Mouse (Mus musculus) lung, embryonic 14.5 days (tissue): ENCODE results near the gene Ms4a6d. TPM values are rescaled to one million over a fixed set of nuclear protein-coding genes. Genes with fewer than 3 reads are reported as not detected.
"Not testable (repeated sequence)": the region's sequence is repeated elsewhere in the genome, so short reads cannot be mapped to it uniquely, and the experiment has no call there.

Experiments
- ATAC-seq: fragments of 200-750 bp; cut with Nextera tagmentation; 2 replicates; pipeline ENCODE4 v1.8.0; 2017; ENCODE audit warnings: mild to moderate bottlenecking, moderate TSS enrichment, moderate library complexity; ENCODE audit not compliant: insufficient read depth
- DNase-seq: peaks from one replicate; pipeline ENCODE4 v3.0.0-alpha.2; 2015
- H3K27ac ChIP-seq: fragments of 300-500 bp; sonication (generic); 2 replicates; pipeline ENCODE4 v1.5.1; 2014; ENCODE audit warnings: low read depth, mild to moderate bottlenecking, moderate library complexity
- H3K27me3 ChIP-seq: fragments of 300-500 bp; sonication (generic); 2 replicates; pipeline ENCODE4 v1.6.1; 2014; ENCODE audit warnings: low read length, control low read depth; ENCODE audit not compliant: insufficient read depth
- H3K36me3 ChIP-seq: fragments of 300-500 bp; sonication (generic); 2 replicates; pipeline ENCODE4 v1.6.1; 2014; ENCODE audit warnings: control low read depth; ENCODE audit not compliant: insufficient read depth
- H3K4me1 ChIP-seq: fragments of 300-500 bp; sonication (generic); 2 replicates; pipeline ENCODE4 v1.6.1; 2014; ENCODE audit warnings: antibody characterized with exemption, control low read depth; ENCODE audit not compliant: insufficient read depth
- H3K4me2 ChIP-seq: fragments of 300-500 bp; sonication (generic); 2 replicates; pipeline ENCODE4 v1.6.1; 2014; ENCODE audit warnings: mild to moderate bottlenecking
- H3K4me3 ChIP-seq: fragments of 300-500 bp; sonication (generic); 2 replicates; pipeline ENCODE4 v1.5.1; 2014; ENCODE audit warnings: low read depth, low read length
- H3K9ac ChIP-seq: fragments of 300-500 bp; sonication (generic); 2 replicates; pipeline ENCODE4 v1.6.1; 2014
- H3K9me3 ChIP-seq: fragments of 300-500 bp; sonication (generic); 2 replicates; pipeline ENCODE4 v1.6.1; 2016; ENCODE audit warnings: low read depth, low read length, control low read depth
- CTCF ChIP-seq: IDR thresholded peaks from 2 replicates; pipeline ENCODE4 v1.5.1; 2016; ENCODE audit warnings: antibody characterized with exemption, low read depth
- WGBS: fragments of 180-500 bp; shearing (Covaris S2); extraction: QIAGEN DNeasy Blood & Tissue Kit; methylation state at CpG from one replicate; pipeline ENCODE4 v1.1.7; 2014; 5-methylcytosine and 5-hydroxymethylcytosine counted together
- polyA plus RNA-seq: library from polyadenylated mRNA; unstranded; fragments of >200 nt; fragmentation: Nextera tagmentation; extraction: Ambion mirVana; gene quantifications from 2 replicates; pipeline ENCODE4 v1.2.1, GENCODE M21; 2014

Ms4a6d gene
- polyA plus RNA-seq, 1 experiment from 2014 or later: 5.2 TPM

DNA sequence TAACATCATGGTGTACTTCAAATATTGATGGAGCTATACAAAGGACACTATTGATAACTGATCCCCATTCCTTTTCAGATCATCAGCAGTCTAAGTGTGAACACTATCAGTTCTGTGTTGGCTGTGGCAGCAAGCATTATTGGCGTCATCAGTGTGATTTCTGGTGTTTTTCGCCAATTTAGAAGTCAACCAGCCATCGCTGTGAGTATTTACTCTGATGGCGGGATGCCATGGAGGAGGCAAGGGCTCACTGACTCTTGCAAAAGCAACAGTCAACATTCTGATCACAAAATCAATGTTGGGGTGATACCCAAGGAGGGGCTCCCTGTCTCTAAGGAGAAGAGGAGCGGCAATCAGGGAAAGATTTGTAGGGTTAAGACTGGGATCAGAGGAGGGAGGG, 49.9 kb downstream of the Ms4a6d start:
- no peak for TF ChIP-seq CTCF
- no peaks in the 10 kb centered on the region for H3K9me3 ChIP-seq
- no peak overlapping the region for H3K4me3 ChIP-seq
- no peaks in the 10 kb centered on the region for H3K36me3 ChIP-seq
- ATAC-seq: no peak
- no peak overlapping the region for H3K4me2 ChIP-seq
- no peak overlapping the region for H3K27ac ChIP-seq
- no peaks in the 10 kb centered on the region for H3K4me1 ChIP-seq
- 82% methylated on average over 5 of the region's 5 CpGs for WGBS
- DNase-seq: no peak
- H3K9ac ChIP-seq: no peak overlapping the region
- no peaks in the 10 kb centered on the region for H3K27me3 ChIP-seq

DNA sequence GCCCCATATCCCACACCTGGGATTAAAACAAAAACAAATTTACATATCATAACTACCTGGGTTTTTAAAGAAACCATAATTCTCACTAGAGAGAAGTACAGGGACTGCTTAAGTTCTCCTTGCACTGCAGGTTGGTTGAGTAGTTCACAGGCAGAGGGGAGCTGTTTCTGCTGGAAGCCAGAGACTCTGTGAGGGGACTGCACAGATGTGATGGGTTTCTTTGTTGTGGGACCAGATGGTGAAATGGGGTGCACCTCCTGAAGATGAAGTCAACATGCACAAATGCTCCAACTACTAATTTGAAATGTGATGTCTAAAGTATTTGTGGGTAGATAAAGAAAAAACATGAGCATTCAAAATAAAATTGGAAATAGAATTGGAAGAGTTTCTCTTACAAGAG, 56.7 kb downstream of the Ms4a6d start:
- ATAC-seq (no peak), DNase-seq (no peak)
- H3K27ac ChIP-seq: no peak overlapping the region
- H3K4me2 ChIP-seq: no peak overlapping the region
- H3K9me3 ChIP-seq: no peaks in the 10 kb centered on the region
- H3K4me3 ChIP-seq: no peak overlapping the region
- no peaks in the 10 kb centered on the region for H3K4me1 ChIP-seq
- no peaks in the 10 kb centered on the region for H3K36me3 ChIP-seq
- no peak overlapping the region for H3K9ac ChIP-seq
- no peaks in the 10 kb centered on the region for H3K27me3 ChIP-seq
- no peak for TF ChIP-seq CTCF

DNA sequence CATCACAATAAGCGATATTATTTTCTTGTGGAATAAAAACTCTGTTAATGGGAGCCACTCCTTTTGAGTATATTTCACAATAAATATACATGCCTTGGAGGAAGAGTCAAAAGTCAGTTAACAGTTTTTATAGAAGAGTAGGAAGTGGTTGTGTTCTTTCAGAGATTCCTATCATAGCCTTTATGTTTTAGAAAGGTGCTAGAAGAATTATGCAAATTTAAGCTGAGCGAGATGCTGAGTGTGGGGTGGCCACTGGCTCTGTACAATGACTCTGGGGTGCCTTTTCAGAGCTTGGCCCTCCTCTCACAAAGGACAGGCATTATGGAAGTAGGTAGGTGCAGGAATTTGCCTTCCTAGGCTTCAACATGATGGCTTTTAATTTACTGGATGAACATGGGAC, 60.3 kb downstream of the Ms4a6d start:
- ATAC-seq, H3K4me3 ChIP-seq, H3K27me3 ChIP-seq, H3K36me3 ChIP-seq, H3K27ac ChIP-seq, H3K9me3 ChIP-seq, DNase-seq, H3K4me2 ChIP-seq, H3K9ac ChIP-seq, H3K4me1 ChIP-seq: not testable (repeated sequence)
- 75% methylated on average over 2 of the region's 2 CpGs for WGBS

DNA sequence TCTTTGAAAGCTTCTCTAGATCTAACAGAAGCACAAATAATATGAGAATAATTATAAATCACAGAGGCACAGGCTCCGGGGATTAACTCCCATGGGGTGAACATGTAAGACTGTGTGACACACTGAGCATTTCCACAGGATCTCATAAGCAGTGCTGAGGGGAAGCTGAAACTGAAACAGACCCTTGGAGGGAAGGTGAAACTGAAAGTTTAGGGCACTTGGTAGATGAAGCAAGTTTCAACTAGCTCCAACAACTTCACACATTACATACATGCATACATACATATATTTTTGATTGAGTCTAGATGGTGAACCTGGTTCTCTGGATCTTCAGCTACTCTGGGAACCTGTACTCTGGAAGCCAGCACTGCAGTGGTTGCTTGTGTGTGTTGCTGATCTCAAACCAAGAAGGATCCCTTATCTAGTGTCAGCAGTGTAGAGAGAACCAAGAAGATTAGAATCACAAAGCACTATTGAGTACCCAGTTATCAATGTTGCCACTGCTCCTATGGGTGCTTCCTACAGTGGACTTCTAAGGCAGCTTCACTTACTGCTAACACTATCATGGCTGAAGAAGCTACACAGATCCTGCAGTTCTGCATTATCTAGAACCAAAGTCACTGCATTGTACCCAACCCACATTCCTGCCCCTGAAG, 64.4 kb downstream of the Ms4a6d start:
- 68% methylated on average over 1 of the region's 1 CpGs for WGBS
- not testable (repeated sequence) for H3K9me3 ChIP-seq, ATAC-seq, H3K4me3 ChIP-seq, H3K9ac ChIP-seq, H3K4me1 ChIP-seq, H3K27ac ChIP-seq, H3K27me3 ChIP-seq, H3K36me3 ChIP-seq, H3K4me2 ChIP-seq, DNase-seq

DNA sequence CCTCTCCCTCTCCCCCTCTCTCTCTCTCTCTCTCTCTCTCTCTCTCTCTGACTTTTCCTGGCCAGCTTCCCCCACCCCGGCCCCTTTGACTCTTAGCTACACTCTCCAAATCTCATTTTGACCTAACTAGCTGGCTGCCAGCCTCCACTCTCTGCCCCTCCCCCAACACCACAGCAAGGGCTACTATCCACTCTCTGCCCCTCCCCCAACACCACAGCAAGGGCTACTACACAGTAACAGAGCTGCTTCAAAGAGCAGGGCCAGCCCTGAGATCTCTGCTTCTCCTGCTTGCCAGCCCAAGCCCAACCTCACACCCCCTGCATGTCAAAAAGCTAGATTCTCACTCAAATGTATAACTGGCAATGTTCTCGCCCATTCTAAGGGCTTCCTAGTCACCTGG, 67.3 kb downstream of the Ms4a6d start:
- TF ChIP-seq CTCF: no peak
- no peaks in the 10 kb centered on the region for H3K27me3 ChIP-seq
- no peaks in the 10 kb centered on the region for H3K9me3 ChIP-seq
- WGBS: 18% methylated on average over 2 of the region's 2 CpGs
- H3K36me3 ChIP-seq: no peaks in the 10 kb centered on the region
- H3K27ac ChIP-seq: no peak overlapping the region
- no peak overlapping the region for H3K9ac ChIP-seq
- ATAC-seq: no peak; the same call in 1 of the 2 replicates
- no peaks in the 10 kb centered on the region for H3K4me1 ChIP-seq
- no peak overlapping the region for H3K4me3 ChIP-seq
- peak; percentile 14 for DNase-seq
- H3K4me2 ChIP-seq: no peak overlapping the region

Other genes starting within 250 kb of the Ms4a6d start
- 3.5 and 5.1 TPM in 2 replicates for gene Ms4a4a, start 229.3 kb downstream of the Ms4a6d start, polyA plus RNA-seq
- 0.63 and 1.5 TPM in 2 replicates for gene Ms4a4c, start 200.1 kb downstream of the Ms4a6d start, polyA plus RNA-seq
- 0.18 TPM in 1 of 2 replicates, not detected in the other for gene Ms4a4b, start 161.3 kb downstream of the Ms4a6d start, polyA plus RNA-seq
- gene Ms4a6c, start 135.5 kb downstream of the Ms4a6d start, polyA plus RNA-seq: 6.3 and 7.1 TPM in 2 replicates
- not detected in 2 replicates for gene Gm8369, start 118.9 kb downstream of the Ms4a6d start, polyA plus RNA-seq
- 5.2 and 6.1 TPM in 2 replicates for gene Ms4a6b, start 88.3 kb downstream of the Ms4a6d start, polyA plus RNA-seq
- 1.1 and 2.1 TPM in 2 replicates for gene Ms4a4d, start 68.0 kb downstream of the Ms4a6d start, polyA plus RNA-seq
- gene Ms4a2, start 18.9 kb upstream of the Ms4a6d start, polyA plus RNA-seq: 0.12 TPM in 1 of 2 replicates, not detected in the other
- gene Ms4a3, start 36.0 kb upstream of the Ms4a6d start, polyA plus RNA-seq: not detected in 2 replicates
- not detected in 2 replicates for gene Oosp2, start 55.7 kb upstream of the Ms4a6d start, polyA plus RNA-seq
- not detected in 2 replicates for gene Oosp1, start 86.3 kb upstream of the Ms4a6d start, polyA plus RNA-seq
- not detected in 2 replicates for gene Oosp3, start 92.2 kb upstream of the Ms4a6d start, polyA plus RNA-seq
- 0.28 and 0.46 TPM in 2 replicates for gene Gif, start 142.7 kb upstream of the Ms4a6d start, polyA plus RNA-seq
- 51.0 and 56.9 TPM in 2 replicates for gene Mrpl16, start 165.5 kb upstream of the Ms4a6d start, polyA plus RNA-seq
- 17.2 and 19.1 TPM in 2 replicates for gene Stx3, start 214.6 kb upstream of the Ms4a6d start, polyA plus RNA-seq
- gene Olfr1417, start 234.4 kb upstream of the Ms4a6d start, polyA plus RNA-seq: not detected in 2 replicates